Mouse (Mus musculus) embryonic facial prominence, embryonic 10.5 days (tissue): ENCODE results near the gene Gm6377. TPM values are rescaled to one million over a fixed set of nuclear protein-coding genes. Genes with fewer than 3 reads are reported as not detected.

ENCODE experiments used
- DNase-seq: peaks from one replicate; pipeline ENCODE4 v3.0.0-alpha.2; 2017; ENCODE audit warnings: low spot score
- H3K27ac ChIP-seq: fragments of 300-500 bp; sonication (generic); replicated peaks from 2 replicates; pipeline ENCODE4 v1.5.1; 2016; ENCODE audit warnings: mild to moderate bottlenecking
- H3K27me3 ChIP-seq: fragments of 300-500 bp; sonication (generic); replicated peaks from 2 replicates; pipeline ENCODE4 v1.6.1; 2016; ENCODE audit warnings: low read depth, mild to moderate bottlenecking; ENCODE audit not compliant: poor library complexity, severe bottlenecking
- H3K36me3 ChIP-seq: fragments of 300-500 bp; sonication (generic); replicated peaks from 2 replicates; pipeline ENCODE4 v1.6.1; 2016; ENCODE audit warnings: mild to moderate bottlenecking, moderate library complexity
- H3K4me1 ChIP-seq: fragments of 300-500 bp; sonication (generic); 2 replicates; pipeline ENCODE4 v1.6.1; 2016
- H3K4me3 ChIP-seq: fragments of 300-500 bp; sonication (generic); 2 replicates; pipeline ENCODE4 v1.5.1; 2016; ENCODE audit warnings: mild to moderate bottlenecking, moderate library complexity
- H3K9me3 ChIP-seq: fragments of 300-500 bp; sonication (generic); 2 replicates; pipeline ENCODE4 v1.6.1; 2016; ENCODE audit warnings: mild to moderate bottlenecking
- WGBS: fragments of 180-500 bp; shearing (Covaris S2); methylation state at CpG from one replicate; pipeline ENCODE4 v1.1.7; 2016; 5-methylcytosine and 5-hydroxymethylcytosine counted together
- polyA plus RNA-seq: library from polyadenylated mRNA; unstranded; fragments of >200 nt; fragmentation: Nextera tagmentation; extraction: Ambion mirVana; gene quantifications from 2 replicates; pipeline ENCODE4 v1.2.1, GENCODE M21; 2016

Gm6377 gene
- 0.05 TPM in 1 of 2 replicates, not detected in the other for polyA plus RNA-seq

DNA sequence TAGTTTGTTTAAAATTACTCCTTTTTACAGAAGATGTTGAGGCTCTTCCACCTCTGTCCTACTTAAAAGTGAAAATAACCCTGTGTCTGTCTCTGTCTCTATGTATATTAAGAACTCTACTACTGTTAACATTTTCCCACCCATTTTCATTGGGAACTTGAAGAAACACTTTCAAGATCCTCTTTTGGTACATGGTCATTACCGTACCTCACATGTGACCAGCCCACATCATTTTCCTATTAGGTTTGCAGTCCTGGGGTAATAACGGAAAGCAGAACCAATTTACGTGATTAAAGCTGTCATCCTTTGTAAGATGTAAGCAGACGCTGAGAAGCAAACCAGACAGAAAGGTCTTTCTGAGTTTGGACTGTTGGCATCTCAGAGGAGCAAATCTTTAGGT, at the start of gene Gm6377:
Gene Gm6377, plus strand, starts transcription at position 289 of the 400 bp plus-strand sequence.
- DNase-seq, result no peak

DNA sequence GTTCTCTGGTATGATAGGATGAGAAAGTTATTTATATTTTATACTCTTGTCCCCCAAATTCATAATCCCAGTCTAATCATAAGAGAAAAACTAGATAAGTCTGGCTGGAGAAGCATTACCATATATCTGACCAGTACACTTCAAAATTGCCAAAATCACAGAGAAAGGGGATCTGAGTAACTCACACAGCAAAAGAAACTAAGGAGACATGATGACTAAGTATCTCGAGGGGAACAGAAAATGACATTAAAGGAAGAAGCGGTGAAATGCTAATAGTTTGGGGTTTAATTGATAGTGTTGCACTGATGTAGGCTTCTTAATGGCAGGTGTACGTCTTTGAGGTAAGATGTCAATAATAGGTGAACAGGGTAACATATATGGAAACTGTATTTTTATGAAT, 49.4 kb upstream of the Gm6377 start:
- H3K27ac ChIP-seq, result no peak overlapping the region
- no peak for DNase-seq
- no peaks in the 10 kb centered on the region for H3K27me3 ChIP-seq
- H3K4me3 ChIP-seq, result no peak overlapping the region
- no peaks in the 10 kb centered on the region for H3K36me3 ChIP-seq
- 92% methylated on average over 3 of the region's 3 CpGs for WGBS
- no peaks in the 10 kb centered on the region for H3K9me3 ChIP-seq
- H3K4me1 ChIP-seq, result no peaks in the 10 kb centered on the region

More for the DNA sequence above, at the start of gene Gm6377:
- no peaks in the 10 kb centered on the region for H3K9me3 ChIP-seq
- 59% methylated on average over 4 of the region's 4 CpGs for WGBS
- H3K27ac ChIP-seq, result no peak within 1 kb of the TSS
- no peaks in the 10 kb centered on the region for H3K36me3 ChIP-seq
- no peaks in the 10 kb centered on the region for H3K4me1 ChIP-seq
- H3K4me3 ChIP-seq, result no peak within 1 kb of the TSS
- H3K27me3 ChIP-seq, result no peaks in the 10 kb centered on the region

- no peak for DNase-seq
- Histone ChIP-seq H3K4me1 (no peaks in the 10 kb centered on the region), H3K4me3 (no peak overlapping the region), H3K36me3 (peaks cover 9% of the 10 kb centered on the region), H3K27me3 (no peaks in the 10 kb centered on the region), H3K27ac (no peak overlapping the region), H3K9me3 (no peaks in the 10 kb centered on the region)
- 89% methylated on average over 2 of the region's 2 CpGs for WGBS
Measured at GRCm38 (mm10) chrX:109151228-109151627, 45.3 kb upstream of the Gm6377 start.

DNA sequence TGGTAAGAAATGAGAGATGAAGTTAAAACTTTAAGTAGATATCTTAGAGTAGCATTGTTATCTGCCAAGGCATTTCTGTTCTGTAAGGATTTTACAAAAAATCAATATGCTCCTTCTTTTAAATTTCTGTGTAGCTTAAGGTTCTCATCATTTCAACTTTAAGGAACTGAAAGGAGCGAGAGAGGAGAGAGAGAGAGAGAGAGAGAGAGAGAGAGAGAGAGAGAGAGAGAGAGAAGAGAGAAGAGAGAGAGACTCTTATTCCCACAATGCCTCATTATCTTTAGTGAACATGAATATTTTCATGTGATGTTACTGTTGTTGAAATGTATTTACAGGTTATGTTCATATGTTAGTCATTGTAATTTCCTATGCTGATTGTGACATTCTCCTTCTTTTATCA, 36.2 kb upstream of the Gm6377 start:
- no peak overlapping the region for H3K27ac ChIP-seq
- WGBS, result 77% methylated on average over 1 of the region's 1 CpGs
- no peak for DNase-seq
- no peaks in the 10 kb centered on the region for H3K27me3 ChIP-seq
- H3K36me3 ChIP-seq, result no peaks in the 10 kb centered on the region; the same call in 1 of the 2 replicates
- H3K4me1 ChIP-seq, result no peaks in the 10 kb centered on the region
- no peak overlapping the region for H3K4me3 ChIP-seq
- H3K9me3 ChIP-seq, result no peaks in the 10 kb centered on the region

- Histone ChIP-seq H3K4me3 (no peak overlapping the region), H3K27me3 (no peaks in the 10 kb centered on the region), H3K36me3 (no peaks in the 10 kb centered on the region; the same call in 1 of the 2 replicates), H3K27ac (no peak overlapping the region), H3K9me3 (no peaks in the 10 kb centered on the region), H3K4me1 (no peaks in the 10 kb centered on the region)
- DNase-seq, result no peak
- 84% methylated on average over 4 of the region's 4 CpGs for WGBS
Measured at GRCm38 (mm10) chrX:109160901-109161300, 35.7 kb upstream of the Gm6377 start.

- Histone ChIP-seq H3K36me3 (no peaks in the 10 kb centered on the region), H3K27ac (no peak overlapping the region), H3K27me3 (no peaks in the 10 kb centered on the region), H3K4me3 (no peak overlapping the region), H3K9me3 (no peaks in the 10 kb centered on the region), H3K4me1 (no peaks in the 10 kb centered on the region)
- no peak for DNase-seq
- 72% methylated on average over 2 of the region's 2 CpGs for WGBS
Measured at GRCm38 (mm10) chrX:109175038-109175437, 21.5 kb upstream of the Gm6377 start.

GRCm38 (mm10) chrX:109175470-109175869, 21.1 kb upstream of the Gm6377 start:
- Histone ChIP-seq H3K4me3 (no peak overlapping the region), H3K27me3 (no peaks in the 10 kb centered on the region), H3K27ac (no peak overlapping the region), H3K9me3 (no peaks in the 10 kb centered on the region), H3K36me3 (no peaks in the 10 kb centered on the region), H3K4me1 (no peaks in the 10 kb centered on the region)
- DNase-seq, result no peak
- 36% methylated on average over 3 of the region's 3 CpGs for WGBS

DNA sequence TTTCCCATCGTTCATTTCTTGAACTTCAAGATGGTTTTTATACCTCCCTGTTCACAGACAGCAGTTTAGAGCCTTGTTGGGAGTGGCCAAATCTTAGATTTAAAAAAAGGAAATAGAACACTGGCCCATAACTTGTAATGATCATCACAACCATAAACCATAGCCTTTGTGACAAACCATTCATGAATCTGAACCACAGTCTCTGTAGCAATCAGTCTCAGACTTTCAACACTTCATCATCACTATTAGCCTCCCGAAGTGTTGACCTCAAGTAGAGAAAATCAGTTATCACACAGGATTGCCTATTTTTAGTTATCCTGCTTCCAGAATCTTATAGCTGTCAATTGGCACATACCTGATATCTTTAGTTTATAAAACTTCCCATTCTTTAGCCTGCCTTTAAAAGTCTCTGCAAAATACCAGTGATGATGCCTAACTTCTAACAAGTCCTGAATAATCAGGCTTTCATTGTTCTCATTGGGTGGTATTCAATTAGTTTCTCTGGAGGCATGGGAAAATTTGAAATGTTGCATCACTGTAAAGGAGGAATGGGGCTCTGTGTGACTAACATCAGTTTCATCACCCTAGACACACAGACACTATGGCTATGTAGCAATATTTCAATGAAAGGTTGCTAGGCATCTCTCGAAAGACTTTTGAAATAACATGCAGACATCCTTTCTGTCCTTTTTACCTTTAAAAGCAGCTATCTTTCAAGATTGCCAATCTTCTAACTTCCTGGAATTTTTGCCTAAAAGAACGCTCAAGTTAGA, 11.7 kb upstream of the Gm6377 start:
- Histone ChIP-seq H3K27me3 (no peaks in the 10 kb centered on the region), H3K27ac (no peak overlapping the region), H3K4me3 (no peak overlapping the region), H3K36me3 (no peaks in the 10 kb centered on the region), H3K4me1 (no peaks in the 10 kb centered on the region), H3K9me3 (no peaks in the 10 kb centered on the region)
- no peak for DNase-seq
- 84% methylated on average over 4 of the region's 4 CpGs for WGBS

GRCm38 (mm10) chrX:109189607-109190006, 6.9 kb upstream of the Gm6377 start:
- DNase-seq, result no peak
- Histone ChIP-seq H3K4me1 (no peaks in the 10 kb centered on the region), H3K27ac (no peak overlapping the region), H3K9me3 (no peaks in the 10 kb centered on the region), H3K27me3 (no peaks in the 10 kb centered on the region), H3K4me3 (no peak overlapping the region), H3K36me3 (no peaks in the 10 kb centered on the region)
- WGBS, result 89% methylated on average over 4 of the region's 4 CpGs

DNA sequence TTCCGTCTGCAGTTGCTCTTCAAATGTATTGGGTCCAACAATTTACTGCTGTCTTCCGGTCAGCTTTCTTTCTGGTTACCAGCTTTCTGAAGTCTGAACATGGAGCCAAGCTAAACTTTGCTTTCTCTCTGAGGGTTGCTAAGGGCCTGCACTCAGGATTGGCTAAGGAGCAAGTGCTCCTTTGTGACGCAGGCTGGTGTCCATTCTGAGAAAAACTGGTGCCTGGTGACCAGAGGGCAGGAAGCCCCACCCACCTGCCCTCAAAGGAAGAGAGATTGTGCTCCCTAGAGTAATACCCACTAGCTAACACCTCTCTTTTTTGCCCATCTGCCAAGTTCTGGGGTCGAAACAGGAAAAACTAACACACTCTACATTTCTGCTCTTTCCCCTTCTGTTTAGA, 5.6 kb upstream of the Gm6377 start:
- H3K4me3 ChIP-seq, result no peak overlapping the region
- H3K36me3 ChIP-seq, result no peaks in the 10 kb centered on the region
- no peak overlapping the region for H3K27ac ChIP-seq
- WGBS, result 60% methylated on average over 4 of the region's 4 CpGs
- H3K9me3 ChIP-seq, result no peaks in the 10 kb centered on the region
- no peaks in the 10 kb centered on the region for H3K27me3 ChIP-seq
- no peaks in the 10 kb centered on the region for H3K4me1 ChIP-seq
- DNase-seq, result no peak

GRCm38 (mm10) chrX:109191436-109191835, 5.1 kb upstream of the Gm6377 start:
- Histone ChIP-seq H3K4me3 (no peak overlapping the region), H3K9me3 (no peaks in the 10 kb centered on the region), H3K4me1 (no peaks in the 10 kb centered on the region), H3K36me3 (no peaks in the 10 kb centered on the region), H3K27ac (no peak overlapping the region), H3K27me3 (no peaks in the 10 kb centered on the region)
- no peak for DNase-seq
- WGBS, result 59% methylated on average over 4 of the region's 4 CpGs

- H3K36me3 ChIP-seq, result no peaks in the 10 kb centered on the region
- no peak overlapping the region for H3K4me3 ChIP-seq
- H3K27me3 ChIP-seq, result no peaks in the 10 kb centered on the region
- H3K4me1 ChIP-seq, result no peaks in the 10 kb centered on the region
- no peak for DNase-seq
- H3K9me3 ChIP-seq, result no peaks in the 10 kb centered on the region
- H3K27ac ChIP-seq, result no peak overlapping the region
Measured at GRCm38 (mm10) chrX:109207843-109208242, 11.3 kb downstream of the Gm6377 start.

- DNase-seq, result no peak
- no peaks in the 10 kb centered on the region for H3K27me3 ChIP-seq
- H3K36me3 ChIP-seq, result no peaks in the 10 kb centered on the region
- no peaks in the 10 kb centered on the region for H3K9me3 ChIP-seq
- no peak overlapping the region for H3K4me3 ChIP-seq
- H3K4me1 ChIP-seq, result no peaks in the 10 kb centered on the region
- 85% methylated on average over 1 of the region's 1 CpGs for WGBS
- H3K27ac ChIP-seq, result no peak overlapping the region
Measured at GRCm38 (mm10) chrX:109228720-109229119, 32.2 kb downstream of the Gm6377 start.
